Mouse (Mus musculus) bone marrow macrophage, adult 2 months (primary cell): ENCODE measurements at regions not wholly inside any gene's neighbourhood (a gene's known extent, or its start where the extent isn't known, plus 50 kb on each side); places are given as distances from the start of the nearest gene placed in this dataset.

Experiments
- CTCF ChIP-seq: IDR thresholded peaks from 2 replicates; pipeline ENCODE4 v1.5.1; 2012; ENCODE audit warnings: low read depth, mild to moderate bottlenecking, low read length, moderate library complexity
- POLR2A ChIP-seq: IDR thresholded peaks from 2 replicates; pipeline ENCODE4 v1.6.1; 2012; ENCODE audit warnings: mild to moderate bottlenecking, low read depth, low read length, borderline replicate concordance

- TF ChIP-seq CTCF (no peak), POLR2A (no peak)
These were observed 74.8 kb upstream of the Akirin2 start for GRCm38 (mm10) chr4:34475792-34476448.
